Mouse (Mus musculus) frontal cortex, adult 2 months (tissue): ENCODE data around the gene Ankrd11. TPM values are rescaled to one million over a fixed set of nuclear protein-coding genes. Genes with fewer than 3 reads are reported as not detected.
A peak's percentile ranks its signal among the peaks of the same experiment; 100 is the strongest.
"Not testable (repeated sequence)": the region's sequence is repeated elsewhere in the genome, so short reads cannot be mapped to it uniquely, and the experiment has no call there.

Experiments used
- DNase-seq, 2 experiments: peaks; one replicate each; pipeline ENCODE4 v3.0.0; 2022; ENCODE audit warnings: low spot score in 1 of 2; ENCODE audit errors: extremely low spot score in 1 of 2
- polyA plus RNA-seq: library from polyadenylated mRNA; depleted of rRNA; stranded (reverse); fragments of >200 nt; gene quantifications from 2 replicates; pipeline ENCODE4 v1.2.3, GENCODE M21; 2012

The Ankrd11 gene
- polyA plus RNA-seq, 1 experiment, result 101 TPM

DNA sequence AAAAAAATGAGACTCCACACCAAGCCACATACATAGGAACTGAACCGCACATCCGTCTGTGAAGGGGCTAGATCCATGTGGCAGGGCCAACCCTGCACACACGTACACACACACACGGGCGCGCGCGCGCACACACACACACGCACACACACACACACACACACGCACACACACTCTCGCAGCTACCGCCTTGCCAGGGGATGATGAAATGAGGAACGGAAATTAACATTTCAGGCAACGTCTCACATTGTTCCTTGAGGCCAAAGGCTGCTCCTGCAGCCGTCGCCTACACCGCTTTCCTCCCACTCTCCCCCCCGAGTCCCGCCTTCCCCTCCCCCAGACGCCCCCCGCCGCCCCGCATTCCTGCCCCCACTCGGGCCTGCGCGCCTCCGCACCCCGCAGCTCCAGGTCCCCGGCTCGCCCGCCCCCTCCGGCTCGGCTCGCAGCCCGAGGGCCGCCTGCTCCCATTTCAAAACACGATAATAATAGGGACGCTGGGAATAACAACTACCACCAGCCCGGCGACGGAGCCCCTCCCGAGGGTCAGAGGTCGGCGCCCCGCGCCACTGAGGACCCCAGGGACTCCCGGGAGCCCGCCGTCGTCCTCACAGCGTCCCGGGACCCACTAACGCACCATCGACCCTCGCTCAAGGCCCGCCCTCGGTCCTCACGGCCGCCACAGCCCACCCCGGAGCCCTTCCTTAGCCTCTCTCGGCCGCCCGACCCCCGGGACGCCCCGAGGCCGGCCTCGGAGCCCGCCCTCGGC lies 886 bp downstream of the Ankrd11 start:
- peak in 1 of 2 experiments; percentile 48 for DNase-seq

DNA sequence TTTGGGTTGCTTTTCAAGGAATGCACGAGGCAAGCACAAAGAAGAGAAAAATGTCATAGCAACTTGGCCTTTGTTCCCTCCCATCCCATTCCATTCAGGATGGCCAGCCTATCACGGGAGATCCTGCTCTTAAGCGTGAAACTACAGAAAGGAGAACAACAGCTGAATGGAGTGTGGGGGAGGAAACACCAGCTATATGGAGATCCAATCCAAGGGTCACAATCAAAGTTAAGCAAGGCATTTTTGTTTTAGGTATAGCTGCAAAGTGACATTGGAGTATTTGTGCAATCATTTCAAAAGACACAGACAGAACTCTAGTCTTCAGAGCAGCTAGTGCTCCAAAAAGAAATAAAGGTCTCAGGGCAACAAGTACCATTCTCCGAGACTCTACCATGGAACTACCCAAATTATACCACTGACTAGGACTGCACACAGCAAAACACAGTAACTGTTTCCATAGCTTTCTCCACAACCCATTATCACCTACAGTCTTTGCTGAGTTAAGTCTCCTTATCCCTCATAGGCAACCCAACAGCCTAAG lies 1.9 kb downstream of the Ankrd11 start:
- no peak for DNase-seq

DNA sequence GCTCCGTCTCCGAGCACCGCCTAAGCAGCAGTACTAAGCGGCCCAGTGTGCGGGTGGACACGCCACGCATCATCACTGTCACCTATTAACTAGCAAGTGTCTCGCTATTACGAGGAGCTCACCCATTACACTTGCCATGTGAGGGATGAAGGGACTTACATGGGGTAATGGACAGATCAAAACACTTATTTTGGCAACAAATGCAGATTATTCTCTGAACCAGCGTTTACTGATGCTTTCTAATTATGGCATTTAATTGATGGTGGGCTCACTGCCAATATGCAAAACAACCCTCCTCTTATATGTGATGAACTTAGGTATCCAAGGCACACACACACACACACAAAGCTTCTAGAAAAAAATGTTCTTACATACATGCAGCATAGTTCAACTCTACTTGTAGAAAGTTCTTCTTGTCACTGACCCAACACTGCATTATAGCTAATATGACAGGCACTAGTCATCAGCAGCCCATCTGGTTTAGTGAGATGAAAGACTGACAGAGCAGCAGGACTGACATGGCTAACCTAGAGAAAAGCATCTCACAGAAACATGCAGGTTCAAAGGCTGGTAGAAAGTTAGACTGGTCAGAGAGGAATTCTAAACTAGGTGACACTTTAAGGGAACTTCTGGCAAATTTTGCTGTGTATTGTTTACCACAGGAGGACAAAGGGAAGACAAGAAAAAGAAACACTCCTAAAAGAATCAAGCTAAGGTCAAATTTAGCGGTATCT lies 2.5 kb downstream of the Ankrd11 start:
- no peak for DNase-seq

DNA sequence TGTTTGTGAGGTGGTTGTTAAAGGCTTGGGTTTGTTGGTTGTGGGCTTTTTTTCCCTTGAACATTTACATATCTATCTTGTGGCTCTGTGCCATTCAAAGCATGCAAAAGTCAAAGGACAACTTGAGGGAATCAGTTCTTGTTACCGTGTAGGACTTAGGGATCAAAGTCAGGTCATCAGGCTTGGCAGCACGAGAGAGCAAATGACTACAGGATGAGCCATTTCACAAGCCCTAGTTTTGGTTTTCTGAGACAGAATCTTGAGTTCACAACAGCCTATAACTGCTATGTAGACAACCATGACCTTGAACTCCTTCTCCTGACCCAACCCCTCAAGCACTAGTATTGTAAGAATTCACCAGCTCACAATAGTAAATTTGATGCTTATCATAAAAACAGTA lies 3.7 kb downstream of the Ankrd11 start:
- no peak for DNase-seq

DNA sequence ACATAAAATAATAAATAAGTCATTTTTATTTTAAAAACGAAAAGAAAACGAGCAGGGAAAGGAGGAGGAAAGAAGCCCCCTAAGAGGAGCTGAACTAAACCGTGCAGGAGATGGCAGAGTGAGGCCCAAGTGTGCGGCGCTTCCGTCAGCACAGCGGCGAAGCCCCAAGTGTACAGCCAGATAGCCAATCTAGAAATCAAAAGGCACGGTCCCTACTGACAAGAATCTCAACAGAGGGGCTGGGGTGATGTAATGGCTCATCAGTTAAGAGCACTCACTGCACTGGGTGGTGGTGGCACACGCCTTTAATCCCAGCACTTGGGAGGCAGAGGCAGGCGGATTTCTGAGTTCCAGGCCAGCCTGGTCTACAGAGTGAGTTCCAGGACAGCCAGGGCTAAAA lies 4.6 kb downstream of the Ankrd11 start:
- DNase-seq, result no peak

DNA sequence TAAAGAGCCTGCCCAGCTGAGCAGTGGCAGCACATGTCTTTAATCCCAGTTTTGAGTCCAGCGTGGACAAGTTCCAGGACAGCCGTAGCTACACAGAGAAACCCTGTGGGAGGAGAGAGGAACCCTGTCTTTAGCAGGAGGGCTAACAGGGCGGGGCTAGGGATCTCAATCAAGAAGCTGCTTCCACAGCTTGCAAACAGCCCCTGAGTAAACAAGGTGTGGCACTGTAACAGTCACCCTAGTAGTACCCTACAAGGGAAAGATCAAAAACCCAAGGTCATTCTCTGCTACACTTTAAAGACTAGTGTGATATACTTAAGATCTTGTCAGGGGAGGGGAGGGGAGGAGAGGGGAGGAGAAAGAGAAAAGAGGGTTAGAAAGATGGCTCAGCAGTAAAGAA lies 5.1 kb downstream of the Ankrd11 start:
- no peak for DNase-seq

DNA sequence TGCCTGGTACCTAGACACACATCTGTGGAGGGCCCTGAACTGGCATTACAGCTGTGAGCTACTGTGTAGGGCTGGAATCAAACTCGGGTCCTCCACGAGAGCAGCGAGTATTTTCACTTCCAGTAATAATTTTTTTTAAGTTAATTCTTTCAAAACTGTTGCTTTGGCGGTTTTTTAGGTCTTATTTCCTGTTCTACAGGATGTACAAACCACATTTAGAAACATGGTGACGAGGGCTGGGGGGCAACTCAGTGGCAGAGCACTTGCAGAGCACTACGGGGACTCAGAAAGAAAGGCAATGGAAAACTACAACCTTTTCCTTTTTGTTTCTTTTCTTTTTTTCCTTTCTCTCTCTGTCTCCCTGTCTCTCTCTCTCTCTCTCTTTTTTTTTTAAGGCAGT lies 7.9 kb downstream of the Ankrd11 start:
- no peak for DNase-seq

DNA sequence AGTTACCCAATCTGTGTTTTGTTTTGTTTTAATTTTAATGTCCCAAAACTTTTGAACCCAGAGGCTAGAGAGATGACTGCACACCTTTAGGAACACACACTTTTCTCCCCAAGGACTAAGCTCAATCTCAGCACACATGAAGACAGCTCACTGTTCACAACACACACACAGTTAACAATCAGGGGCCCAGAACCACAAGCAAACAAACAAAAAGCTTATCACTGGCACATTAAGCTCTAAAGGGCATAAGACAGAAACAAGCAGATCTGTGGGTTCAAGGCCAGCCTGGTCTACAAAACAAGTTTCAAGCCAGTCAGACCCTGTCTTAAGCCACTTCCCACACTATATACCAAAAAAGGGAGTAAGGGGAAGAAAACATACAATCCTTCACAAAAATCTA lies 8.6 kb downstream of the Ankrd11 start:
- DNase-seq, result no peak

DNA sequence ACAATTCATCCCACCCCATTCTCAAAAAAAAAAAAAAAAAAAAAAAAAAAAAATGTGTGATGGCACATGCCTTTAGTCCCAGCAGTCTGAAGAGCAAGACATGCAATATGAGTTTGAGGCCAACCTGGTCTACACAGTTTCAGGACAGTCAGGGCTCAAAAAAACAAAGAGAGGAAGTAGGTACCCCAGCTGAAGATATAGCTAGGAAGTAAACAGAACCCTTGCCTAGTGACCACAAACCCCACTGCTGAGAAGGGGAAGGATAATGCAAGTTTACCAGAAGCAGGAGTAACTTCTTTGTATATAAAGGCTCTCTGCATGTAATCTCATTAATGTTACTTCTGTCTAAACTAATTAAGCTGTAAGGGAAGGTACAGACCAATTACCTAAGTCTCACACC lies 9.3 kb downstream of the Ankrd11 start:
- no peak for DNase-seq

DNA sequence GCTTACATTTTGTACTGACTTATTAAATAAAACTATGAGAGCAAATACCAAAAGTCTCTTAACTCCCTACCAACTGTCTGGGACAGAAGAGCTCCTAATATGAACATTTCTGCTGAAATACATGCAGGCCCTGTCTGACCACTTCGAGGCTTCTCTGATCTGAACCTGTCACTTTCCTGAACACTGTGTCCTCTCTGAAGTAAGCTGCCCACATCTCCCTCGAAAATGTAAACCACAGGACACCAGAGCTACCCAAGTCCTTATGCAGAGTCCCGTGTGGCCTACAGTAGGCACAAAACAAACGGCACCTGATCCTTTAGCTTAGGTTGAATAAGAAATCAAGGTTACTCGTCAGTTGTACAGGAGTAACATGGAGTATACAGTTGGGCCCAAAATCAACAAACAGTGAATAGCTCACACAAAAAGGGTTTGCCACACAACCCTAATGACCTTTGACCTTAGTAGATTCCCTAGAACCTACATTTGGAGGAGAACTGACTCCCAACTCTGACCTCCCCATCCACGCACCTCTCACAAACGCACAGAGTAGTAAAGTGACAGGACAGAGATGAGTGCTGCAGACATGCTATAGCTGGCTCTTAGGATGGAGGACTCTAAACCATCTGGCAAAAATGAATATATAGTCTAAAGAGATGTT lies 10.6 kb downstream of the Ankrd11 start:
- no peak for DNase-seq

DNA sequence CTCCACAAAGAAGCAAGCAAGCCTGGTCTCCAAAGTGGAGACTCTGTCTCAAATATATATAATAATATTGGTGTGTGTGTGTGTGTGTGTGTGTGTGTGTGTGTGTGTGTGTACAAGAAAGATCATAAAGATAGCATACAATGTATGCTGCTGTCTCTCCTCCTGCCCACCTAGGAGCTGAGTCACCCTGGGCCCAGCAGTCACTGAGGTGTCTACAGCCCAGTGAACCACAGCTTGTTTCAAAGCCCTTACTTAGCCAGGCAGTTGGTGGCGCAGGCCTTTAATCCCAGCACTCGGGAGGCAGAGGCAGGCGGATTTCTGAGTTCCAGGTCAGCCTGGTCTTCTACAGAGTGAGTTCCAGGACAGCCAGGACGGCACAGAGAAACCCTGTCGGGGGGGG lies 12.0 kb downstream of the Ankrd11 start:
- DNase-seq, result not testable (repeated sequence)

DNA sequence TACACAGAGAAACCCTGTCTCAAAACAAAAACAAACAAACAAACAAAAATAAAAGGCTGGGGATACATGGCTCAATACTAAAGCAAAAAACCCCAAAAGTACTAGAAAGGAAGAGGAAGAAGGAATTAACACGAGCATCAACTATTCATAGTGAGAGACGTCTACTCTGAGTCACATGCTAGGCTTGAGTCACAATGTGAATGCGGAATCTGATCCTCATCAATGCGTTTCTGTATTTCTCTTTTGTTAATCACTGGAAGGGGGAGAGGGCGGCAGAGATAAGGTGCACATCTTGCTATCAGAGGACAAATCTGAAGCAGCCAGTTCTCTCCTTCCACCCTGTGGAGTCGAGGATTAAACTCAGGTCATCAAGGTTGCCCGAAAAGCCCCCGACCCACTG lies 14.3 kb downstream of the Ankrd11 start:
- no peak for DNase-seq

DNA sequence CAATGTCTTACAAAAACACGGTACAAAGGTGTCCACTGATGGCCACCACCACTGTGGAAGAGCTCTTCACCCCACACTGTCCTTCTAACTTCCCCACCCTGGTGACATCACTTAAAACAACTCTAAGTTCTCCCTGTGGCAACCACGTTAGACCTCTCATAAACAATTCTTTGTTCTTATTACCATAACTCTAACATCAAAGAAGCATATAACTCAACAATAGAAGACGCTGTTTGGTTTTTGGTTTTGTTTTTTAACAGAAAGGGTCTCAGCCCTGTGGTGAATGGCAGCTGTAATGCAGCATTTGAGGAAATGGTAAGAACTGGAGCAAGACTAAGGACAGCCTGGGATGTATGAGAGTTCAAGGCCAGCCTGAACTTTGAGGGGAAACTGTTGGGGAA lies 16.1 kb downstream of the Ankrd11 start:
- no peak for DNase-seq

DNA sequence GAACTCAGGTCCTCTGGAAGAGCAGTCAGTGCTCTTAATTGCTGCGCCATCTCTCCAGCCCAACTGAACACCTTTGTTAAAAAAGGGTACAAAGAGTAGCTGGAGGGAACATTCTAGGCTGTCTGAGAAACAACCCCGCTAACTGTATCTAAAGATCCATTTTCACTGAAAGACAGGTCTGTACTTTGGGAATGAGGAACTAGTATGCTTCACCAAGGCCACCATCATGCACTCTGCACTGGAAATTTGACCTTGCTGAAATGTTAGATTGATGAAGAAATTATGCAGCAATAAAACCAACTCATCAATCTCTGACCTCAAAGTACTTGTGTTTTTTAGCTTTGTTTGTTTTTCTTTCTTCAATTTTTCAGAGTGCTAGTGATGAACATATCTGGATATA lies 17.9 kb downstream of the Ankrd11 start:
- no peak for DNase-seq

DNA sequence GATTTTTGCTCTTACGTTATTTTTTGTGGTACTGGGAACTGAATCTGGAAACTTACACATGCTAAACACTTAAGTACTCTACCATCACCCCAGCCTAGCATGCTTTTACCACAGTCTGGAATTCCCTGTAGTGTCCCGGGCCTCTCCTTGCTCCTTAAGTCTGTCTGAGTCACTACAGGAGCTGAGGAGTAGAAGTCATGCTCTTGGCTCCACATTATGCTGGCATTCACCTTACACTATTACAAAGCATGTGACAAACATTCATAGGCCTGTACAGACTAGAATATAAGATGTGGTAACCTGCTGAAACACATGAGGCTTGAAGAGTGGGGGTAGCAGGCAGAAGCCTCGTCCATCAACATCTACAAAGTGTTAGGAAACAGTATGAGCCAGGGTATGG lies 19.4 kb downstream of the Ankrd11 start:
- DNase-seq, result no peak

DNA sequence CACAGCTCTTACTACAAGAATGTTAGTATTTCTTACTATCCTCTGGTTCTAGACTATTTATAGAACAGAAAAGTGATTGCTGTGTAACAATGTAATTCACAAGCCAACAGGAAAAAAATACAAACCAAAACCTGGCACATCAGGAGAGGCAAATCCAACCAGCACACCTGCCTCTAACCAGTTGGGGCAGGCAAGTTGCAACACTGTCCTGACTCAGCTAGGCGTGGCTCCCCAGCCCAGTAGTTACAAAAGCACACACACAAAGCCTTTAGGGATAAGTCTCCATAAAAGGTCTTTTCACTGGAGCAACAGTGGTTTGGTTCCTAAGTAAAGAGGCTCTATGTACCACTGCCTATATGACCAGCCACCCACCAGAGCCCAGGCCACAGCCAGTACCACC lies 20.8 kb downstream of the Ankrd11 start:
- DNase-seq, result no peak

DNA sequence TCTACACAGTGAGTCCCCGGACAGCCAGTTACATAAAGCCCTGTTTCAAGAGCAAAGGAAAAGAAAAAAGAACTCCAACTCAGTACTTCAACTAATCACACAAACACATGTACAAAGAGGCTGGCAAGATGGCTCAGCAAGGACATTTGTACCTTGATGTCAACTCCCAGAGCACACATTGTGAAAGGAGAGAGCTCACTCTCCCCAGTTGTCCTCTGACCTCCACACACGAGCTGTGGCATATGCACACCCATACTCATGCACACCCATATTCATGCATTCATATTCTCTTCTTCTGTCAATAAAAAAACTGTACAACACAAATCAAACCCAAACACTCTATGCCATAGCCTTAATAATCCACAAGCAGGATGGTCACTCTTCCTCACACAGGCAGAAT lies 21.2 kb downstream of the Ankrd11 start:
- DNase-seq, result no peak

DNA sequence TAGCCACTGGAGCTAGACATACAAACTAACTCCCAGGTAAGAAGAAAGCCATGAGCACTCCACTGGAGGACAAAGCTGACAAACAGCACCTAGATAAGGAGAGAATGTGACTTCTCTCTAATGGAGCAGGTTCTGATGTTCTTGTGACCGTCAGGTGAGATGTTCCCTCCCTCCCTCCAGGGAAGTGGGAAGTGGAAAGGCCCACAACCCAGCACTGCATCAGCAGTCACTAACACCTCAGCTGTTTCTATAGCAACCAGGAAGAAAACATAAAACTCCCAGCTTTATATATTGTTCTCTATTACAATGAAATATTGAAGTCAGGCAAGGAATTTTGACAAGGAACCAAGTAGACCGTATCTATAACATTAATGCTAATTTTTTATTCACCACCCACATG lies 22.0 kb downstream of the Ankrd11 start:
- DNase-seq, result no peak

DNA sequence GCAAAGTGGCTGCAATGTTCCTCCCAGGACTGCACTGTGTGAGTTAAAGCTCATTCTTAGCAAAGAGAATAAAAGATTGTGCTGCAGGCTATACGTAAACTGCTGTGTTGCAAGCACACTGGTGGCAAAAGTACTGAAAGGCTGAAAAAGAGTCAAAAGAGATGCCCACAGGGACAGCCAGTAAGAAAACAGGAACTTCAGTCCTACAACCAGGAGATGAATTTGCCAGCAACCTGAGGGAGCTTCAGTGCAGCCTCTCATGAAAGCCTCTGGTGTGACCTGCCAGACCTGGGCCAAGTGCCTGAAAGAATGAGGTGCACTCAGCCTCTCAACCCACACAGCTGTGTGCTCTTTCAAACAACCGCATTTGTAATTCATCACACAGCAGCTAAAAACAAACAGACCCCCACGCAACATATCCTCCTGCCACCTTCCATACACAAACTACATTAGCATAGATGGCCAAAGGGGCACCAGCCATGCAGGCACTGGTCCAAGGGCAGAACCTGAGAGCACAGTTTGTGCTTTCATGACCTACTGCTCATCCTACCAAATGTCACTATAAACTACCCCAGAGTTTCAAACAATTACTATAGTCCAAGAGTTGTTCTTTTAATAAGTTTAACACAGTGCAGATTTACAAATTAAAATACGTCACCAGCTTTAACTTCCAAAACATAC lies 23.5 kb downstream of the Ankrd11 start:
- DNase-seq, result no peak

DNA sequence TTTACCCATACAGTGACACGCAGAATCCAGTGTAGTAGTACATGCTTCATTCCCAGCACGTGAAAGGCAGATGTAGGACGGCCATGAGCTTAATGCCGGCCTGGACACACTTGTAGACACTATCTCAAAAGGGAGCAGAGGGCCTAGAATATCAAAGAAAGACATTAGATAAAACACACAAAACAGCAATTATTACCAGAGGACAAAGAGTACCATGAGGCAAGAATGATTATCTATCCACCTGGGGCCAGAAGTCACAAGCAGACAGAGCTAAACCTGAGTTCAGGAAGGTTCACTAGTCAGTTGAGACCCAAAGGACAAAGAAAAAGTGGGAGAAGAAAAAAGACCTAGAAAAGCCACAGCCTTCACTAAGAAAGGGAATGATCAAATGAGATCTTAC lies 24.9 kb downstream of the Ankrd11 start:
- DNase-seq, result no peak

DNA sequence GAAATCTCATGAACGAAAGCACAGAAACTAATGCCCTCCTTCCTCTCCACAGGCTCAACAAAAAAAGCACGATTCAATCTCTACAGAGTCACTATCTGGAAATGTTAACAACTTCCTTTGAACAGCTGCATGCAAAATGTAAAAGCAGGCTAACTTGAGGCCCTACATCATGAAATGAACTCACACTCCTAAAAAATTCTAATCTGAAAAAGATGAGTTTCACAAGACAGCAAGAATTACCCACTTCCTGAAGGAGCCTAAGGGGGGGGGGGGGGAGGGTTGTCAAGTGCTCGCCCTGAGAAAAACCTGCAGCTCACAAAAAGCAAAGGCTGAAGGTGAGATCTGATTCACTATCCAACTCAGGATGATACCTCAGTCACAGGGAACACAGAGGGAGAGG lies 27.0 kb downstream of the Ankrd11 start:
- no peak for DNase-seq
